In the genomic region with DNA sequence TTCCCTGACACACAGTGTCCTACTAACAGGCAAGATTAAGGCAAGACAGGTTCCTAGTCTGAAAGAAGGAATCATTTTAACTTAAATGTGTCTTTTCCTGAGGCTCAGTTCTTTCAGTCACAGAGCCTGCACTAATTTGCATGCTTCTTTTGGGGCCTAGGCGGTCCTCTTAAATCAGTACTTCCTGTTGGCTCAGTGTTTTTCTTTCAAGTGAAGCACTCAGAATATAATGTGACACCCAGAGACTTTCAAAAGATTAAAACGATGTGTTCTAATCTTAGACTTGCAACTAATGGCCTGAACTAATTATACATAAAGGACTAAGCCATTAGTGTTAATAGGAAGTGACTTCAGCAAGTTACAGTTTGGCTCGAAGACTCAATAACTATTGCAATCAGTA, we compare ENCODE assay signal across 14 mouse cellular contexts. TPM values are rescaled to one million over a fixed set of nuclear protein-coding genes. Genes with fewer than 3 reads are reported as not detected.
"Had no signal": no experiment of that assay in that cellular context is flagged by ENCODE, and none has a peak within 500 bp of the region (broad histone marks: within the 10 kb centered on the region; RNA-seq: fewer than 3 reads in every experiment).

No protein-coding gene starts in this region.

- H3K4me3 ChIP-seq: left cerebral cortex, adult 2 months; limb, embryonic 10.5 days; liver, embryonic 15.5 days; megakaryocyte, embryonic 14.5 days; midbrain, embryonic 12.5 days had no signal

- H3K4me2 ChIP-seq: liver, embryonic 11.5 days; liver, embryonic 15.5 days; lung, embryonic 14.5 days; midbrain, embryonic 12.5 days had no signal

- H3K4me1 ChIP-seq: liver, embryonic 15.5 days; megakaryocyte, embryonic 14.5 days had no signal

- H3K9me3 ChIP-seq: limb, embryonic 10.5 days; liver, embryonic 15.5 days; megakaryocyte, embryonic 14.5 days; midbrain, embryonic 12.5 days had no signal

- ATAC-seq: midbrain, embryonic 16.5 days had no signal

- H3K27me3 ChIP-seq: liver, embryonic 15.5 days; megakaryocyte, embryonic 14.5 days had no signal

- H3K27ac ChIP-seq: left cerebral cortex, adult 2 months; limb, embryonic 10.5 days; liver, embryonic 15.5 days; macrophage; midbrain, embryonic 12.5 days had no signal

- DNase-seq: kidney, adult 18-20 months; kidney, postnatal 25 days; lung, embryonic 14.5 days; lung, postnatal 10 days; thymus, postnatal 4 days had no signal

- H3K36me3 ChIP-seq: limb, embryonic 10.5 days; liver, embryonic 15.5 days; midbrain, embryonic 12.5 days had no signal

- H3K9ac ChIP-seq: liver, embryonic 15.5 days; lung, embryonic 14.5 days; midbrain, embryonic 12.5 days had no signal

RNA-seq across cellular contexts. Expression of a gene that starts 23.0 kb away (rescaled TPM):
- total RNA-seq: neutrophil, adult 5-6 weeks had no signal
- polyA plus RNA-seq: macrophage had no signal
